Mouse (Mus musculus): Measurements from ENCODE around the gene Tgm6. TPM values are rescaled to one million over a fixed set of nuclear protein-coding genes. Genes with fewer than 3 reads are reported as not detected.

The Tgm6 gene
- polyA plus RNA-seq, 1 experiment, result not detected

DNA sequence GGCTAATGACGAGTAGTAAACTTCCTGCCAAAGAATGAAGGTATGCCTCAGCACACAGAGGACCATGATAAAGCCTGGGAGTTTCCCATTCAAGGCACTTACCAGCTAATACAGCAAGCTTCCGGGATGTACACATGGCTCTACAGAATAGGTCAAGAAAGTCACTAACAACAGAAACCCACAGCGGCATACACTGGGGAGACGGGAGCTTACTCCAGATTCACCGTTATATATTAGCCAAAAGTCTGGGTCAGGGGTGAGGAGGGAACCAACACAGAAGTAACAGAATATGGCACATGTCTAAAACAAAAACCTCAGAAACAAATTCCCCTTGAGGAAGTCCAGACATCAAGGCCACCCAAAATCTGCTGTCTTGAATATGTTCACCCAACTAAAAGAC, 50.5 kb downstream of the Tgm6 start:
- no peaks in the 10 kb centered on the region for H3K79me3 ChIP-seq (ENCODE audit: low read depth)
- no peak for TF ChIP-seq USF1 (IDR thresholded peaks at IDR 0.05; ENCODE audit: low read depth)
- TF ChIP-seq FOSL1 (IDR thresholded peaks at IDR 0.05; ENCODE audit: insufficient read depth, low read length, poor library complexity, severe bottlenecking), result no peak
- TF ChIP-seq MYOG (IDR thresholded peaks at IDR 0.05; ENCODE audit: control insufficient read depth, extremely low read depth, insufficient read length), result no peak
- TF ChIP-seq MAX (IDR thresholded peaks at IDR 0.05), result no peak
- TF ChIP-seq MYOD1 (IDR thresholded peaks at IDR 0.05; ENCODE audit: control insufficient read depth, insufficient read length, low read depth), result no peak
- TF ChIP-seq CEBPB (IDR thresholded peaks at IDR 0.05; ENCODE audit: low read depth), result no peak
- no peak for TF ChIP-seq CTCF (IDR thresholded peaks at IDR 0.05; ENCODE audit: control insufficient read depth, insufficient read depth, insufficient read length)
- H3K4me3 ChIP-seq (ENCODE audit: insufficient read depth, poor library complexity, severe bottlenecking), result no peak overlapping the region
- H3K36me3 ChIP-seq (ENCODE audit: control insufficient read depth, insufficient read depth), result peaks cover 18% of the 10 kb centered on the region
- H3K79me2 ChIP-seq (ENCODE audit: control insufficient read depth, insufficient read depth), result no peaks in the 10 kb centered on the region
- H3K27me3 ChIP-seq (ENCODE audit: control insufficient read depth, insufficient read depth, insufficient read length), result no peaks in the 10 kb centered on the region
- H3ac ChIP-seq (ENCODE audit: control insufficient read depth, insufficient read length, low read depth), result no peak overlapping the region

DNA sequence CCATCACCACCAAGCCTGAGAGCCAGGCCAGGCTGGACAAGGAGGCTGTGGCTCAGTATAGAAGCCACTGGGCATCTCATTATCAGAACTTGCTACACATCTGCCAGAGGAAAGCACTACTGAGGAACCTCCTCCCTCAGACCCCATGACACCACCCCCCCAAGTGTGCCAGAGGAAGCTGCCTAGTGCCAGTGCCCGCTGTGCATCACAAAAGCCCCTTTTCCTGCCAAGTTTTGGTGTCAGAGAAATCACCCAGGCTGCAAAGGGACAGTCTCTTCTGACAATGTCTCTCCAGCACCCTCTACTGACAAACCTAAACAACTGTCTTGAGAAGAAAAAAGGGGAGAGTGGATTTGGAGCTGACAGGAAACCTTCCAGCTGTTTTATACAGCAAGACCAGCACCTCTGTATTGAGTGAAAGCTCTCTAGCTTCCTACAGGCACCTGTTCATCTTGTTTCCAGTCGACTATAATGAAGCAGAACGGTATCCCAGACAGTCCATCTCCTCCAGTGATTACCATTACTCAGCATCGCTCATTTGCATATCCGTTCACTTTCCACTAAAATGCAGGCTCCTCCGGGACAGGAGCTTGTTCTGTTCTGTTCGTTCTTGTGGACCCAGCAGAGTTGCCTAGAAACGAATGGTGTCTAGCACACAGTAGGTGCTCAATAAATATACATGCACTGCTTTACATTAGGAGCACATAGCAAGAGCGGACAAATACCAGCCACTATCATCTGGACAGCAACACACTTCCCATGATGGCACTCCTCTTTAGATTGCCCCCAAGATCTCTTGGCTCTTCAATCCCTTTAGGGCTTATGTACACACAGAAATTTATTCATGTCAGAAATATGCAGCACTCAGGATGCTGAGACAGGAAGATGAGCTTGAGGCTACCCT, 54.3 kb downstream of the Tgm6 start:
- no peak for TF ChIP-seq USF1 (IDR thresholded peaks at IDR 0.05; ENCODE audit: low read depth)
- no peak for TF ChIP-seq CTCF (IDR thresholded peaks at IDR 0.05; ENCODE audit: control insufficient read depth, insufficient read depth, insufficient read length)
- H3K79me2 ChIP-seq (ENCODE audit: control insufficient read depth, insufficient read depth), result no peaks in the 10 kb centered on the region
- no peaks in the 10 kb centered on the region for H3K79me3 ChIP-seq (ENCODE audit: low read depth)
- peaks cover 56% of the 10 kb centered on the region for H3K36me3 ChIP-seq (ENCODE audit: control insufficient read depth, insufficient read depth)
- no peak overlapping the region for H3K4me3 ChIP-seq (ENCODE audit: insufficient read depth, poor library complexity, severe bottlenecking)
- no peak overlapping the region for H3ac ChIP-seq (ENCODE audit: control insufficient read depth, insufficient read length, low read depth)
- H3K27me3 ChIP-seq (ENCODE audit: control insufficient read depth, insufficient read depth, insufficient read length), result no peaks in the 10 kb centered on the region

DNA sequence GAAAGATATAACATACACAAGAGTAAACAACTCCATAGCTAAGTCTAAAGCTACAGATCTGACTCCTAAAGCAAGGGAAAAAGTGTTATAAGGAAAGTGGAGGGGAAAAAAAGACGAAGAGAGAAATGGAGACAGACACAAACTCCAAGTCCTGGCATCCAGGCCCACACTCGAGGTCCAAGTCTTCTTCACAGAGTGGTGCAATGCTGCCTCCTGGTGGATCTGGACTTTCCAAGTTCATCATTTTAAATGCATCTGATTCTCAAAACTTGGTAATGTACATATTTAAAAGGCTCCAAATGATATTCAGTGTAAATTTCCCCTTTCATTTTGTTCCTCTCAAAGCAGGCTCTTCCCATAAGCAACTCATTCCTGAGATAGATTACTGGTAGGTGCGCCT, 55.6 kb downstream of the Tgm6 start:
- peaks cover 4% of the 10 kb centered on the region for H3K79me2 ChIP-seq (ENCODE audit: control insufficient read depth, insufficient read depth)
- H3K79me3 ChIP-seq (ENCODE audit: low read depth), result no peaks in the 10 kb centered on the region
- H3K27me3 ChIP-seq (ENCODE audit: control insufficient read depth, insufficient read depth, insufficient read length), result no peaks in the 10 kb centered on the region
- no peak overlapping the region for H3K4me3 ChIP-seq (ENCODE audit: insufficient read depth, poor library complexity, severe bottlenecking)
- peaks cover 69% of the 10 kb centered on the region for H3K36me3 ChIP-seq (ENCODE audit: control insufficient read depth, insufficient read depth)
- no peak for TF ChIP-seq MYOD1 (IDR thresholded peaks at IDR 0.05; ENCODE audit: control insufficient read depth, insufficient read length, low read depth)
- TF ChIP-seq FOSL1 (IDR thresholded peaks at IDR 0.05; ENCODE audit: insufficient read depth, low read length, poor library complexity, severe bottlenecking), result no peak
- no peak for TF ChIP-seq USF1 (IDR thresholded peaks at IDR 0.05; ENCODE audit: low read depth)
- H3ac ChIP-seq (ENCODE audit: control insufficient read depth, insufficient read length, low read depth), result no peak overlapping the region

DNA sequence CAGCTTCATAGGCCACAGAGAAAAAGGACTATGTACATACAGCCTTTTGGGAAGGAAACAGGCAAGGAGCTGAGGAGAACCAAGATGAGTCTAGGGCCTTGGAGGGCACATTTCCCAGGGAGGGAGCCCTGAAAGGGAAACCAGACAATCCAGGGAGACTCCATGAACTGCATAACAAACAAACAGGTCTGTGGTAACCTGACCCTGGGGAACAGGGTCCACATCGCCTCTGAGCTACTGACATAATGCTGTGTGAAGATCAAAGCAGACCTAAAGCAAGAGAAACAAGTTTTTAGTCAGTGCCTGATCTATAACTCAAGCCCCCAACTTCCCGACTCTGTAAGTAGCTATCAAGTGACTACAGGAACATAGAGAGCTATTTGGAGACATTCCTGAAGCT, 59.5 kb downstream of the Tgm6 start:
- H3K4me3 ChIP-seq (ENCODE audit: insufficient read depth, poor library complexity, severe bottlenecking), result no peak overlapping the region
- H3ac ChIP-seq (ENCODE audit: control insufficient read depth, insufficient read length, low read depth), result no peak overlapping the region
- peaks cover 40% of the 10 kb centered on the region for H3K79me2 ChIP-seq (ENCODE audit: control insufficient read depth, insufficient read depth)
- no peaks in the 10 kb centered on the region for H3K27me3 ChIP-seq (ENCODE audit: control insufficient read depth, insufficient read depth, insufficient read length)
- peaks cover 99% of the 10 kb centered on the region for H3K36me3 ChIP-seq (ENCODE audit: control insufficient read depth, insufficient read depth)
- peaks cover 15% of the 10 kb centered on the region for H3K79me3 ChIP-seq (ENCODE audit: low read depth)
- no peak for TF ChIP-seq MAX (IDR thresholded peaks at IDR 0.05)
- no peak for TF ChIP-seq MYOG (IDR thresholded peaks at IDR 0.05; ENCODE audit: control insufficient read depth, extremely low read depth, insufficient read length)

DNA sequence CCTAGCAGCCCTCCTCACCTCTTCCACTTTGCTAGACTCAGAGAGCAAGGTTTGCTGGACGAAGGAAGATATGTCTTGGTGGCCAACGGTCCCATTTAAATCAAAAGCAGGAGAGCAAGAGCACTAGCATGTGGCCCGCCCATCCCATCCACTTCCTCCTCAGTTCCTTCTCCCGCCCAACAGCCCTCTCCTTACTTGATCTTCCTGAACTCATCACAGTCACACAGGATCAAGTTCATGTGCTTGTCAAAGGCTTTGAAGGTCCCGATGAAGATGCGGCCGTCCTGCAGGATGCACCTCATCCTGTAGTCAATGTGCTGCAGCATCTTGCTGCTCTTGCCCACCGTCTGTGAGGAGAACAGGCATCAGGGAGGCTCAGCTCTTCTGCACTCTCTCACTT, 64.6 kb downstream of the Tgm6 start:
- no peak for TF ChIP-seq USF1 (IDR thresholded peaks at IDR 0.05; ENCODE audit: low read depth)
- no peak for TF ChIP-seq CTCF (IDR thresholded peaks at IDR 0.05; ENCODE audit: control insufficient read depth, insufficient read depth, insufficient read length)
- no peak for TF ChIP-seq CEBPB (IDR thresholded peaks at IDR 0.05; ENCODE audit: low read depth)
- TF ChIP-seq FOSL1 (IDR thresholded peaks at IDR 0.05; ENCODE audit: insufficient read depth, low read length, poor library complexity, severe bottlenecking), result no peak
- no peak for TF ChIP-seq MYOG (IDR thresholded peaks at IDR 0.05; ENCODE audit: control insufficient read depth, extremely low read depth, insufficient read length)
- TF ChIP-seq MYOD1 (IDR thresholded peaks at IDR 0.05; ENCODE audit: control insufficient read depth, insufficient read length, low read depth), result no peak
- TF ChIP-seq MAX (IDR thresholded peaks at IDR 0.05), result no peak
- Histone ChIP-seq H3K36me3 (ENCODE audit: control insufficient read depth, insufficient read depth) (peaks cover 62% of the 10 kb centered on the region), H3K79me2 (ENCODE audit: control insufficient read depth, insufficient read depth) (peaks cover 64% of the 10 kb centered on the region), H3K27me3 (ENCODE audit: control insufficient read depth, insufficient read depth, insufficient read length) (no peaks in the 10 kb centered on the region), H3K79me3 (ENCODE audit: low read depth) (peaks cover 38% of the 10 kb centered on the region), H3K4me3 (ENCODE audit: insufficient read depth, poor library complexity, severe bottlenecking) (no peak overlapping the region), H3ac (ENCODE audit: control insufficient read depth, insufficient read length, low read depth) (peak overlapping the region; percentile 44)

DNA sequence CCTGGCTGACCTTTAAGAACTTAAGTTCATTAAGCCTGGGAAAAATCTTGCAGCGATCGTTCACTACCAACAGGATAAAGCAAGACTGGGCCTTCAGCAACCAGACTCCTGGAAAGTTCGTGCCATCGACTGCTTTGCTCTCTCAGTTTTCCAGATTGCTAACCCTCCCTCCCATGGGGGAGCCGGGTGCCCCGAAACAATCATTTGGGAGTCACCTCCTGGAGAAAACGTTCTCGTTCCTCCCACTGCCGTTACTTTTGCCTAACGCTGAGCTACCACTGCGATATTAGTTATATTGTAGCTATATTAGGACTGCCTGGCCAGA, 66.1 kb downstream of the Tgm6 start:
- H3K4me3 ChIP-seq (ENCODE audit: insufficient read depth, poor library complexity, severe bottlenecking), result peak overlapping the region; percentile 98
- TF ChIP-seq MAX (IDR thresholded peaks at IDR 0.05) (no peak), MYOG (IDR thresholded peaks at IDR 0.05; ENCODE audit: control insufficient read depth, extremely low read depth, insufficient read length) (no peak), USF1 (IDR thresholded peaks at IDR 0.05; ENCODE audit: low read depth) (no peak), FOSL1 (IDR thresholded peaks at IDR 0.05; ENCODE audit: insufficient read depth, low read length, poor library complexity, severe bottlenecking) (no peak), CEBPB (IDR thresholded peaks at IDR 0.05; ENCODE audit: low read depth) (no peak), MYOD1 (IDR thresholded peaks at IDR 0.05; ENCODE audit: control insufficient read depth, insufficient read length, low read depth) (no peak), CTCF (IDR thresholded peaks at IDR 0.05; ENCODE audit: control insufficient read depth, insufficient read depth, insufficient read length) (no peak)

More for the DNA sequence above, 66.1 kb downstream of the Tgm6 start:
- peaks cover 58% of the 10 kb centered on the region for H3K79me2 ChIP-seq (ENCODE audit: control insufficient read depth, insufficient read depth)
- H3ac ChIP-seq (ENCODE audit: control insufficient read depth, insufficient read length, low read depth), result peak overlapping the region; percentile 99
- H3K79me3 ChIP-seq (ENCODE audit: low read depth), result peaks cover 37% of the 10 kb centered on the region
- H3K27me3 ChIP-seq (ENCODE audit: control insufficient read depth, insufficient read depth, insufficient read length), result peaks cover 4% of the 10 kb centered on the region
- peaks cover 46% of the 10 kb centered on the region for H3K36me3 ChIP-seq (ENCODE audit: control insufficient read depth, insufficient read depth)

Data from C2C12 (cell line).